Mouse (Mus musculus) MEL (cell line): ENCODE measurements around the gene Olfr1367.

Experiments used
- BHLHE40 ChIP-seq: IDR thresholded peaks from 2 replicates; pipeline ENCODE4 v1.6.1; 2012; ENCODE audit warnings: low read depth, mild to moderate bottlenecking, inconsistent platforms, low read length, improper control_type of control experiment, borderline replicate concordance
- CTCF ChIP-seq, 3 experiments: IDR thresholded peaks in 2 of 3; conservative IDR thresholded peaks in 1 of 3; 2 replicates each; pipeline ENCODE4 v1.5.1; 2011 to 2012; ENCODE audit warnings: low read length in 3 of 3, low read depth in 2 of 3, mild to moderate bottlenecking in 2 of 3, improper control_type of control experiment in 1 of 3, inconsistent platforms in 1 of 3, mixed read lengths in 1 of 3, moderate library complexity in 1 of 3; ENCODE audit not compliant: control insufficient read depth in 1 of 3, insufficient read depth in 1 of 3, poor library complexity in 1 of 3, severe bottlenecking in 1 of 3
- EP300 ChIP-seq, 2 experiments: IDR thresholded peaks; 2 replicates each; pipeline ENCODE4 v1.6.1; 2011; ENCODE audit warnings: improper control_type of control experiment in 2 of 2, low read length in 2 of 2, low read depth in 1 of 2, mild to moderate bottlenecking in 1 of 2
- MXI1 ChIP-seq: IDR thresholded peaks from 2 replicates; pipeline ENCODE4 v1.6.1; 2011; ENCODE audit warnings: mild to moderate bottlenecking, low read depth, low read length, improper control_type of control experiment
- NRF1 ChIP-seq: IDR thresholded peaks from 2 replicates; pipeline ENCODE4 v1.6.1; 2014; ENCODE audit warnings: low read depth, mild to moderate bottlenecking, inconsistent platforms, low read length, improper control_type of control experiment, moderate library complexity; ENCODE audit not compliant: poor library complexity, insufficient read depth, severe bottlenecking
- POLR2A ChIP-seq, 2 experiments: IDR thresholded peaks; 2 replicates each; pipeline ENCODE4 v1.6.1; 2011 to 2012; ENCODE audit warnings: low read length in 2 of 2, mild to moderate bottlenecking in 2 of 2, control low read depth in 1 of 2, improper control_type of control experiment in 1 of 2, low read depth in 1 of 2, moderate library complexity in 1 of 2; ENCODE audit not compliant: control insufficient read depth in 1 of 2, insufficient read depth in 1 of 2, poor library complexity in 1 of 2

DNA sequence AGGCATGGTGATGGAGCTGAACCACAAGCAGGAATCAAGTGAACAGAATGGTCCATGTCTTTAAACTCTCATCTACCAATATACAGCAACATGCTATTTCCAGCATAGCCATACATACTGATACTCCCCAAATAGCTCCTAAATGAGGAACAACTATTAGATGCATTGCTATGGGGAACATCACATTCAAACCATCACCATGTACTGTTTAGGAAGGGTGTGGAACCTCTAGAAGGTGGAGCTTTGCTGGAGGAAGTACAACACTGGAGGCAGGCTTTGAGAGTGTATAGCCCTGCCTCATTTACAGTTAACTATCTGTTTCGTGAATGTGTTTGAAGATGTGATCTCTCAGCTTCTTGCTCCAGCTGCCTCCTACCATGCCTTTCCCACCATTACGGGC, 31.1 kb downstream of the Olfr1367 start:
- TF ChIP-seq CTCF (IDR thresholded peaks at IDR 0.05 in 2 of 3, conservative IDR thresholded peaks at IDR 0.05 in 1 of 3; ENCODE audit: control insufficient read depth in 1 of 3, insufficient read depth in 1 of 3, low read depth in 2 of 3, low read length in 3 of 3, poor library complexity in 1 of 3, severe bottlenecking in 1 of 3) (no peak), BHLHE40 (no peak), EP300 (IDR thresholded peaks at IDR 0.05; ENCODE audit: low read depth in 1 of 2, low read length in 2 of 2) (no peak), POLR2A (IDR thresholded peaks at IDR 0.05; ENCODE audit: control insufficient read depth in 1 of 2, insufficient read depth in 1 of 2, low read depth in 1 of 2, low read length in 2 of 2, poor library complexity in 1 of 2) (no peak), MXI1 (no peak), NRF1 (no peak)
